Mouse (Mus musculus) midbrain, postnatal 0 days (tissue): ENCODE measurements at regions not wholly inside any gene's neighbourhood (a gene's known extent, or its start where the extent isn't known, plus 50 kb on each side); places are given as distances from the start of the nearest gene placed in this dataset.
"Not testable (repeated sequence)": the region's sequence is repeated elsewhere in the genome, so short reads cannot be mapped to it uniquely, and the experiment has no call there.

Source experiments
- ATAC-seq: fragments of 200-750 bp; cut with Nextera tagmentation; 2 replicates; pipeline ENCODE4 v1.8.0; 2017; ENCODE audit warnings: moderate number of reproducible peaks, mild to moderate bottlenecking, moderate TSS enrichment, moderate library complexity; ENCODE audit not compliant: low FRiP score
- DNase-seq: peaks from one replicate; pipeline ENCODE4 v3.0.0-alpha.2; 2015; ENCODE audit warnings: low spot score
- H3K27ac ChIP-seq: fragments of 300-500 bp; sonication (generic); 2 replicates; pipeline ENCODE4 v1.5.1; 2014; ENCODE audit warnings: low read depth, mild to moderate bottlenecking, low read length, mixed read lengths
- H3K27me3 ChIP-seq: fragments of 300-500 bp; sonication (generic); 2 replicates; pipeline ENCODE4 v1.6.1; 2014; ENCODE audit warnings: low read length, control low read depth, mixed read lengths; ENCODE audit not compliant: insufficient read depth
- H3K36me3 ChIP-seq: fragments of 300-500 bp; sonication (generic); 2 replicates; pipeline ENCODE4 v1.6.1; 2014; ENCODE audit warnings: low read length, control low read depth, mixed read lengths; ENCODE audit not compliant: insufficient read depth
- H3K4me1 ChIP-seq: fragments of 300-500 bp; sonication (generic); 2 replicates; pipeline ENCODE4 v1.6.1; 2014; ENCODE audit warnings: mild to moderate bottlenecking, control low read depth, antibody characterized with exemption, low read length, mixed read lengths; ENCODE audit not compliant: insufficient read depth
- H3K4me2 ChIP-seq: fragments of 300-500 bp; sonication (generic); 2 replicates; pipeline ENCODE4 v1.6.1; 2014; ENCODE audit warnings: low read depth, mild to moderate bottlenecking, low read length, mixed read lengths; ENCODE audit not compliant: poor library complexity, severe bottlenecking
- H3K4me3 ChIP-seq: fragments of 300-500 bp; sonication (generic); 2 replicates; pipeline ENCODE4 v1.5.1; 2014; ENCODE audit warnings: low read depth, mild to moderate bottlenecking, low read length, moderate library complexity
- H3K9ac ChIP-seq: fragments of 300-500 bp; sonication (generic); replicated peaks from 2 replicates; pipeline ENCODE4 v1.6.1; 2014; ENCODE audit warnings: mild to moderate bottlenecking, low read length, moderate library complexity, mixed read lengths; ENCODE audit not compliant: poor library complexity, severe bottlenecking
- H3K9me3 ChIP-seq: fragments of 300-500 bp; sonication (generic); 2 replicates; pipeline ENCODE4 v1.6.1; 2016; ENCODE audit warnings: low read length, control low read depth
- CTCF ChIP-seq: IDR thresholded peaks from 2 replicates; pipeline ENCODE4 v1.5.1; 2016; ENCODE audit warnings: antibody characterized with exemption, mild to moderate bottlenecking
- WGBS: fragments of 180-500 bp; shearing (Covaris S2); extraction: QIAGEN DNeasy Blood & Tissue Kit; methylation state at CpG from one replicate; pipeline ENCODE4 v1.1.7; 2014; 5-methylcytosine and 5-hydroxymethylcytosine counted together

DNA sequence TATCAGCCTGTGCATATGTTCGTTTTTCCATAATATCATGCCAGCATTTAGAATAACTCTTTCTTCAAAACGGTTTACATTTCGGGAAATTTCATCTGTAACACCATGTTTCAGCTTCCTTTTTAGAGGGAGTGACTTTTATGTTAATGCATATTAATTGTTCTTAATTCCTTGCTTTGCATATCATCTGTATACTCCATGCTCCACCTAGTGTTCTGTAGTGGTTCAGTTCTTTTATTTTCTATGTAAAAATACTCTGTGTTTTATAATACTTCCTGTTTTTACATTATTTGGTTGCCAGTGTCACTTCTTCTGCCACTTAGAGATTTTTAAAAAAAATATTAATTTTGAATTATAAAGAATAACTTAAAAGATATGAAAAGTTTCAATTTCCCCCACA lies 70.9 kb upstream of the Tmem229a start:
- 90% methylated on average over 3 of the region's 3 CpGs for WGBS
- Histone ChIP-seq H3K4me1 (no peaks in the 10 kb centered on the region), H3K27ac (no peak overlapping the region), H3K27me3 (no peaks in the 10 kb centered on the region), H3K36me3 (no peaks in the 10 kb centered on the region), H3K9me3 (no peaks in the 10 kb centered on the region), H3K4me3 (no peak overlapping the region), H3K4me2 (no peak overlapping the region), H3K9ac (no peak overlapping the region)
- ATAC-seq (no peak), DNase-seq (no peak)
- TF ChIP-seq CTCF, result peak; percentile 55

DNA sequence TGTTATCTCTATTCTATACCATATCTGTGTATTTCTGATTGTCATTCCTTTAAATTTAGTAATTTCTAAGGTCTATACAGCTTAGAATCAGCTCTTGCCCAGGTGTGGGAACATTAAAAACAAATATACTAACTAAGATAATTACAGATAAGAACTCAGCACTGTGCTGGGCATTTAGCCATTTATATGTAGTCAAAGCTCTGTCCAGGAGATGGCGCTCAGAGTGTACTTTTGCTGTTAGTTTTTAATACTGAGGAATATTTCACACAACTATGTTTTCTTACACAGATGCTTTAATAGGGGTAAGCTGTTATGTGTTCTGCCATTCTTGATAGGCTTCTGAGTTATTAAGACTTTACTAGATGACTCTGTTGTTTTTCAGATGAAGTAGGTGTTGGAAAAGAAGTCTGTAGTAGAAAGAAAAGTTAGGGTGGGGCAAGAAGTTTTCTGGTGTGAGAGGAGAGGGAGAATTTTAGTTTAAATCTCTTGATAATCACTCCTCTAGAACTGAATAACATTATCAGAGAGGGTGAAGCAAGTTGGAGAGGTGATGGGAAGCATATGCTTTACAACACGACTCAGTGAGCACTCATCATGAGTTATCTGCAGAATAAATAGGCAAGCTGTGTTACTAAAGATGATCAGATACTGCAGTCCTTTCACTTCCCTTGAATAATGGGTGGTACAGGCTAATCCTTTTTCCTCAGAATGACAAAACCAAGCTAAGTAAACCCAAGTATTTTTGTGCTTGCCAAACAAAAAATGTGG lies 64.1 kb upstream of the Tmem229a start:
- H3K36me3 ChIP-seq, result no peaks in the 10 kb centered on the region
- ATAC-seq, result peak; percentile 47; the same call in 1 of the 2 replicates
- DNase-seq, result peak; percentile 86
- no peaks in the 10 kb centered on the region for H3K4me1 ChIP-seq
- no peaks in the 10 kb centered on the region for H3K9me3 ChIP-seq
- H3K9ac ChIP-seq, result no peak overlapping the region
- 13% methylated on average over 2 of the region's 2 CpGs for WGBS
- H3K4me2 ChIP-seq, result no peak overlapping the region
- no peak overlapping the region for H3K27ac ChIP-seq
- TF ChIP-seq CTCF, result peak; percentile 87
- H3K4me3 ChIP-seq, result no peak overlapping the region
- H3K27me3 ChIP-seq, result no peaks in the 10 kb centered on the region

DNA sequence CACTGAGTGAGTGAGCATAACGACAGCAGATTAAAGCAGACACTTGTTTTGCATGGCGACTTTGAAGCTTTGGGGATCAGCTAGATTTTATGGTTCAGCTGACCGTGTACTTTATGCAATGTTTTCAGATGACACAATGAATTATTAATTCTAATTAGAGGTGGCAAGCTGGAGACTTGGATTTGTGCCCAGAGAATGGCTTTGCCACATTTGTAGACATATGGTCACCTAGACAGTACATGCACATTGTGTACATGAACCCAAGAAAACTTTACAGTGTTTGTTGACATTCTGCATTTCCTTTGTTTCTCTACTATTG lies 57.1 kb upstream of the Tmem229a start:
- Histone ChIP-seq H3K27ac (no peak overlapping the region), H3K36me3 (no peaks in the 10 kb centered on the region), H3K27me3 (no peaks in the 10 kb centered on the region), H3K4me3 (no peak overlapping the region), H3K4me1 (no peaks in the 10 kb centered on the region), H3K4me2 (no peak overlapping the region), H3K9ac (no peak overlapping the region), H3K9me3 (no peaks in the 10 kb centered on the region)
- ATAC-seq (no peak), DNase-seq (peak; percentile 87)
- WGBS, result 20% methylated on average over 3 of the region's 3 CpGs
- TF ChIP-seq CTCF, result no peak

DNA sequence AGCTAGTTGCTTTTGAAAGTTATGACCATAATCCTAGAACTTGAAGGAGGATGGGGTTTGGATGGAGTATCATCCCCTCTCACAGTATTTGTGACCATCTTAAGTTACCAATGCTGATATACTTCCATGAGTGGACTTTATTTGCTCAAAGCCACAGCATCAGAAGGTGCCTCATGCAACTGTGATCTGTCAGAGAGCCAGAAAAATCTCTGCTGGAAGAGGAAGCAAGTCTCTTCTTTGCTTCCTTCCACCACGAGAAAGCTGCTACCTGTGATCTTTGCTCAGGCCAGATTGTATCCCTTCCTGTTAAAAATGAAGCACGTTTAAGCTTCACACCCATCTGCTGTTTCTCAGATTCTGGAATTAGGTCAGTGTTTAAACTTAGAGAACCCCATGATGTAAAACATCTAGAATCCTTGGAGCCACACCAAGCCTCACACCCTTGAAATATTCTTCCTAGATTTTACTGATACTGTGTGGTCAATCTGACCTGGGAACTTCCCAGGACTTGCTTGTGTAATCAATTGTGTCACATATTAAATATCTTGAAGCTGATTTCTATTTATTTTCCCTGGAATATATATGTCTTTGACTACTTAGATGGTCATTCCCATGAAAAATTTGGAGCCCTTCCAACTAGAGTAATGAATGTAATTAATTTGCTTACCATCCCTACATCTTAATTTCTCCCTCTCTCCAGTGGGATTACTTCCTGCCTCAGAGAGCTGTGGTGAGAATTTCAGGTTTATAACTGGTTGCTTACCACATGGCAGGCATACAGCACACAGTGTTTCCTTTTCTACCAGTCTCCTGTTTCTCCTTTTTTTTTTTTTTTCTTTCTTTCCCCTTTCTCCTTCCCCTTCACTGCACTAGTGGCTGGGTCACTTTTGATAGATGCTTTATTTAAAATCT lies 56.5 kb upstream of the Tmem229a start:
- Histone ChIP-seq H3K36me3 (no peaks in the 10 kb centered on the region), H3K4me1 (no peaks in the 10 kb centered on the region), H3K4me2 (no peak overlapping the region), H3K27ac (no peak overlapping the region), H3K9ac (no peak overlapping the region), H3K4me3 (no peak overlapping the region), H3K27me3 (no peaks in the 10 kb centered on the region), H3K9me3 (no peaks in the 10 kb centered on the region)
- DNase-seq (peak; percentile 66), ATAC-seq (peak; percentile 38; the same call in 1 of the 2 replicates)
- WGBS, result 71% methylated on average over 2 of the region's 2 CpGs
- TF ChIP-seq CTCF, result no peak

DNA sequence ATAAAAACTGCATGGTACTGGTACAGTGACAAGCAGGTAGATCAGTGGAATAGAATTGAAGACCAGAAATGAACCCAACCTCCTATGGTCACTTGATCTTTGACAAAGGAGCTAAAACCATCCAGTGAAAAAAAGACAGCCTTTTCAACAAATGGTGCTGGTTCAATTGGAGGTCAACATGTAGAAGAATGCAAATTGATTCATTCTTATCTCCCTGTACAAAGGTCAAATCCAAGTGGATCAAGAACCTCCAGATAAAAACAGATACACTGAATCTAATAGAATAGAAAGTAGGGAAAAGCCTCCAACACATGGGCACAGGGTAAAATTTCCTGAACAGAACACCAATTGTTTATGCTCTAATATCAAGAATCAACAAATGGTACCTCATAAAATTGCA lies 52.8 kb upstream of the Tmem229a start:
- H3K4me3 ChIP-seq, H3K4me1 ChIP-seq, H3K4me2 ChIP-seq, H3K27me3 ChIP-seq, H3K36me3 ChIP-seq, DNase-seq, ATAC-seq, H3K27ac ChIP-seq, H3K9me3 ChIP-seq, H3K9ac ChIP-seq: not testable (repeated sequence)
